Mouse (Mus musculus) thymus, adult 2 months (tissue): ENCODE data around the gene Plaur.

Source experiments
- CTCF ChIP-seq: fragments of 200-500 bp; IDR thresholded peaks from 2 replicates; pipeline ENCODE4 v1.5.1; 2012; ENCODE audit warnings: mild to moderate bottlenecking, control low read depth, low read length, moderate library complexity, borderline replicate concordance; ENCODE audit not compliant: control insufficient read depth, poor library complexity, insufficient read depth; ENCODE audit errors: extremely low read depth
- POLR2A ChIP-seq: fragments of 200-500 bp; IDR thresholded peaks from 2 replicates; pipeline ENCODE4 v1.6.1; 2012; ENCODE audit warnings: mild to moderate bottlenecking, low read length, control low read depth, moderate library complexity; ENCODE audit not compliant: control insufficient read depth, poor library complexity, insufficient read depth; ENCODE audit errors: extremely low read depth

DNA sequence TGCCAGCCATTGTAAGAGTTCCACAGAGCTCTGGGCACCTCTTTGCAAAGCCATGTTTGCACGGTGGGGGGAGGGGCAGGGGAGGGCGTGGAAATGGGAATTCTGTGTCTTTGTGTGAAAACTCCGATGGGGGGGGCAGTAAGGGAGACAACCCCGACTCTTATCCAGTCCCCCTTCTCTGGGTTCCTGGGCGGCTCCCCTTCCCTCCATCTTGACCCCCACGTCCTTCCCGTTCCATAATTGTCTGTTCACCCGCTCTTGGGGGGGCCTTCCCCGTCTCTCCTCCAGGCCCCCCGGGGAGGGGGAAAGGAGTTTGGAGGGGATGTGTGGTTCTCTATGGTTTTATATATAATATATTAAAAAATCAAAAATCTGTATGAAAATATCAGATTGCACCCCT, 41.7 kb downstream of the Plaur start:
- no peak for TF ChIP-seq CTCF
- no peak for TF ChIP-seq POLR2A
